Mouse (Mus musculus) liver, adult 2 months (tissue): ENCODE results near the gene Pter.

Source experiments
- CTCF ChIP-seq: fragments of 200-500 bp; IDR thresholded peaks from 2 replicates; pipeline ENCODE4 v1.5.1; 2011; ENCODE audit warnings: low read depth, low read length, control low read depth
- POLR2A ChIP-seq: fragments of 200-500 bp; IDR thresholded peaks from 2 replicates; pipeline ENCODE4 v1.6.1; 2011; ENCODE audit warnings: low read length, control low read depth; ENCODE audit not compliant: insufficient read depth; ENCODE audit errors: extremely low read depth

DNA sequence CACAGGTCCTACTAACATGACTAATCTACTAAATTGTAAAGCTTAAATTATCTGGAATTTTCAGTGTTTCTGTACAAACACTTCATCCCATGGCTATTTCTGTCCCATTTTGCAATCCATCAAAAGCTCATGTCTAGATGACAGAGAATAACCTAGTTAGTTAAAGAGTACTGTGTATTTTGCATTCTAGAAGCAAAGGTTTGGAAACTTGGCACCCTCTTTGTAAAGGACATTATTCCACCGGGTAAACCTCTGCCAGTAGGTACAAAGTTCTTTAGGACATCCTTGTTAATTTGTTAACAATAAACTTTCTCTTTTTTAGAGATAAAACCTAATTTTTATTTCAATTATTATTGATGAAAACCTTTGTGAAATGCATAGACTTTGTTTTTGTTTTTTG, 18.1 kb upstream of the Pter start:
- TF ChIP-seq CTCF: no peak
- TF ChIP-seq POLR2A: no peak
